Mouse (Mus musculus): ENCODE results near the gene Dph7.

- no peak for TF ChIP-seq CTCF (IDR thresholded peaks at IDR 0.05; ENCODE audit: borderline replicate concordance, control insufficient read depth, extremely low read depth, insufficient read depth, low read length, poor library complexity)
- no peak for TF ChIP-seq POLR2A (IDR thresholded peaks at IDR 0.05; ENCODE audit: control insufficient read depth, extremely low read depth, insufficient read depth, low read length, poor library complexity)
These were observed 34.3 kb upstream of the Dph7 start for GRCm38 (mm10) chr2:24927810-24928479.

Measured in thymus, adult 2 months (tissue).